Mouse (Mus musculus) spleen, postnatal 36 days (tissue): ENCODE measurements around the gene Eng.

Experiments used
- DNase-seq, 2 experiments: peaks; one replicate each; pipeline ENCODE4 v3.0.0; 2022; ENCODE audit warnings: low spot score in 2 of 2, mixed read lengths in 1 of 2

Eng gene

GRCm38 (mm10) chr2:32621517-32621859 is 24.9 kb upstream of the Eng start, which contains the start of gene Ak1:
Ak1 (plus strand) TSS chr2:32621758.
- no peak for DNase-seq

DNA sequence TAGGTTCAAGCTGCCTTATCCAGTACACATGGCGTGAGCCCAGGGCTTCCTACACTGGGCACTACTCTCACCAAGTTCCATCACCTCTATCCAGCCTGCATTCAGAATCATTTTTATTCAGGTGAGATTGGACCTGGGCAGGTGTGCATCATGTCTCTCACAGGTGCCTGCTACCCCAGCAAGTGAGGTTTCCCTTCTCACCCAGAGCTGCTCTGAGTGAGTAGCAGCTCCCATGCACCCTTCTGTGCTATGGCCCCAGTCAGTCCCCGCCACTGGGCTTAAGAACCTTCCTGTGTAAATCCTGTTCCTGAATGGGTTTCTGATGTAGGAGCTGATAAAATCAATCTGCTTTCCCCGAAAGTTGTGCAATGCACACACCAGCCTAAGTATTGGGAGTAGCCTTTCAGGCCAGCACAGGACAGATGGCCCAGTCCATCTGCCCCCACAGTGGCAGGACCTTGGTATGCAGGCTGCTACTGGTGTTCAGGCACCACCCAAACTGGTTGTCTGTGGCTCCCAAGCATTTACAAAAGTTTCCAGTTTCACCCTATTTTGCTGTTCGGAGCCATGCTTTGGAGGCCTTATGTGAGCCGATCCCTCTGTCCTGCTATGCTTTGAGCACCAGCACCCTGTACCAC is 22.2 kb upstream of the Eng start:
- no peak for DNase-seq

- no peak for DNase-seq
Observed at GRCm38 (mm10) chr2:32625212-32625872, 21.1 kb upstream of the Eng start.

DNA sequence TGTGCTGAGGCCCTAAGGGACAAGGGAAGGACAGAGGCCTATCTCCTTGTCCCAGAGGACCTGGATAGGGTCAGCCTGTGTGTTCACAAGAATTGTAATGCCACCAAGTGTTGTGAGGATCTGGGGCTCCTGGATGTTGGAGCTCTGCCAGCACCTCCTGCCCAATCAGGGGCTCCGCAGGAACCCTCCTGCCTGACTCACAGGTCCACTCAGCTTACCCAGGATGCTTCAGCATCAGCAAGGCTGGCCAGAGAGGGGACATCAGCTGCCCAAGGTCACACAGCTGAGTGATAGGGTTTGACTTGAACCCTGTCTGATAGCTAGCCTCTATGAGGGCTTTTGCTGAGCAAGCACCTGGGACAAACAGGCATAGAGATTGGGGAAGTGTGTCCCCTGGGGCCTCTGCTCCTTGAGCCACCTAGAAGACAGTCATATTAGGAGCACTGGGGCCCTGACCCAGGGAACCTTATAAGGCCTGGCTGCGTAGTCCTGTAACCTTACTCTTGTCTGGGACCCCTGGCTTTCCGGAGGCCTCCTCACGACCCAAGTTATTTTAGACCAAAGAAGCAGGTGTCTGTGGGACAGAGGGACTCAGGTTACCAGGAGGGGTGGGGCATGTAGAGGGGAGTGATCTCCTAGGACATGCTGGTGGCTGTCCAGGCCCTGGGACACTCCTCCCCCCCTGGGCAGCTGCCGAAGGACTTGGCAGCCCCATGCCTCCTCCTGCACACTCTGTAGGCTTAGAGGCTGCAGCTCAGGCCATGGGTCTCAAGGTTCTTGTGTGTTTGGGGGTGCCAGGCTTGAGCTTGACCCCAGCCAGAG is 20.3 kb upstream of the Eng start:
- DNase-seq = no peak

GRCm38 (mm10) chr2:32627266-32628043 is 18.9 kb upstream of the Eng start:
- no peak for DNase-seq

GRCm38 (mm10) chr2:32628044-32628550 is 18.3 kb upstream of the Eng start:
- no peak for DNase-seq

GRCm38 (mm10) chr2:32628729-32629128 is 17.7 kb upstream of the Eng start:
- DNase-seq = no peak

- no peak for DNase-seq
Observed at GRCm38 (mm10) chr2:32629276-32629976, 17.0 kb upstream of the Eng start.

DNA sequence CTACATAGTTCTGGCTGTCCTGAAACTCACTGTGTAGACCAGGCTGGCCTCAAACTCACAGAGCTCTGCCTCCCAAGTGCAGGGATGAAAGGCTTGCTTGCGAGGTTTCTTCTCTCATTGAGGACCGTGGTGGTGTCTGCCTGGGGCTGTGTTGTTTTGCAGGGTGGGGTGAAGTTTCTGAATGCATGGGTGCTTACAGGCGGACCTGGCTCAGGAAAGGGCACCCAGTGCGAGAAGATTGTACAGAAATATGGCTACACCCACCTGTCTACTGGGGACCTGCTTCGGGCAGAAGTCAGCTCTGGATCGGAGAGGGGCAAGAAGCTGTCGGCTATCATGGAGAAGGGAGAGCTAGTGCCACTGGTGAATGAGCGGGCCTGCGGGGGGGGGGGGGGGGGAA is 16.4 kb upstream of the Eng start:
- DNase-seq = no peak

- no peak for DNase-seq
Observed at GRCm38 (mm10) chr2:32631046-32631445, 15.3 kb upstream of the Eng start.

- peak; percentile 72 to 74 for DNase-seq
Observed at GRCm38 (mm10) chr2:32631737-32632394, 14.5 kb upstream of the Eng start.

GRCm38 (mm10) chr2:32633660-32634059 is 12.7 kb upstream of the Eng start:
- DNase-seq = no peak

- no peak for DNase-seq
Observed at GRCm38 (mm10) chr2:32634277-32635105, 11.9 kb upstream of the Eng start.

GRCm38 (mm10) chr2:32636617-32637016 is 9.8 kb upstream of the Eng start:
- no peak for DNase-seq

DNA sequence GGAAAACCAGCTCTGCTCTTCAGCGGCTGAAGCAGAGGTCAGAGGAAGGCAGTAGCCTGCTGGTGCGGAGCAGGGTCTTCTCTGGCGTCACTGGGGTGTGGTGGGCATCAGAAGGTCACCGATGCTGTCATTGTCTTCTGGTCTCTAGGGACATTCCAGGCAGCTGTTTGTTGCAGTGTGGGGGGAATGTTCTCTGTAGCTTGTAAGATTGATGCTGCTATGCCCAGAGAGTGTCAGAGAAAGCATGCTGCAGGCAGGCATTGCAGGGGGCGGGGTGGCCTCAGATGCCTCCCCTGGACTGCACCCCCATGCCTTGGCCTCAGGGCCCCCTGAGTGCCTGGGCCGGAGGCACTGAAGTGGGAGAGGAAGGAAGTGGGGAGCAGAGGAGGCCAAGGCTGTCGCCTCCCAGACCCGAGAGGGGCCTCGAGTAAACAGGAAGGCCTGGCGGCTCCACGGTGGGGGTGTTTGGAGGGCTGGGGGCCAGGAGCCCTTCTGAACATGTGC is 8.6 kb upstream of the Eng start:
- DNase-seq = peak; percentile 82 to 85

DNA sequence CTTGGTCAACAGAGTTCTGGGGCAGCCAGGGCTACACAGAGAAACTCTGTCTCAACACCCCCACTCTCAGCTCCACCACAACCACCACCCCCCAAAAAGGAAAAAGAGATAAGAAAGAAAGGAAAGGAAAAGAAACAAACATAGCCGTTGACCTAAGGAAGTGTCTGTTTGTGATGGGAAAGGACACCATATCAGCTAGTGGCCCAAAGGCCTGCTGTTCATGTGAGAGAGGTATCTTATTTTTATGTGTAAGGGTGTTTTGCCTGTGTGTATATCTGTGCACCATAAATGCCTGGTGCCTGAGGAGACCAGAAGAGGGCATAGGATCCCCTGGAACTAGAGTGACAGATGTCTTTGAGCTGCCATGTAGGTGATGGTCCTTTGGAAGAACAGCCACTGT is 6.8 kb upstream of the Eng start:
- no peak for DNase-seq

- DNase-seq = no peak
Observed at GRCm38 (mm10) chr2:32640550-32641051, 5.8 kb upstream of the Eng start.

GRCm38 (mm10) chr2:32641810-32642209 is 4.6 kb upstream of the Eng start:
- DNase-seq = no peak

GRCm38 (mm10) chr2:32642813-32643212 is 3.6 kb upstream of the Eng start:
- no peak for DNase-seq
